Mouse (Mus musculus) CD4-positive, CD25-positive, alpha-beta regulatory T cell, adult 4 months (primary cell): ENCODE measurements around the gene Zc3hav1l. TPM values are rescaled to one million over a fixed set of nuclear protein-coding genes. Genes with fewer than 3 reads are reported as not detected.

Source experiments
- ATAC-seq: one replicate; pipeline ENCODE4 v1.8.0; 2017
- polyA plus RNA-seq, 2 experiments: library from polyadenylated mRNA; unstranded; fragments of 100-300 nt; shearing (Covaris generic); gene quantifications; one replicate each; pipeline ENCODE4 v1.2.1; 2017

Gene Zc3hav1l
- polyA plus RNA-seq, 2 experiments from 2014 or later = 0.38 to 0.55 TPM

- ATAC-seq = no peak
Measured at GRCm38 (mm10) chr6:38263393-38264159, 35.5 kb downstream of the Zc3hav1l start.

DNA sequence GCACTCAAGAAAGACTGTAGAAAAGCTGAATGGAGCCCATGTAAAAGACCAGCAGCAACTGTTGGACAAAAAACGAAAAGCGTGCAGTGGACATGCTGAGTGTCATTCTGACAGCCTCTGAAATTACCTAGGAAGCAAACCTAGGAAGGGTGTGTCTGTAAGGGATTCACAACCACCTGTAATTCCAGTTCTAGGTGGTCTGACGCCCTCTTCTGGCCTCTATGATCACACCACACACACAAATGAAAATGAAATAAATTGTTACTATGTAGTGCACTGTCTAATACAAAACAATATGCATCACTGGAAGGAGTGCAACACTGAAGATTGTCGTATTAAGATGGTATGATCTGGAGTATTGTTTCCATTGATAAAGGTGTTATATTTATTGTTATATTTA, 37.2 kb downstream of the Zc3hav1l start:
- ATAC-seq = no peak

- ATAC-seq = no peak
Measured at GRCm38 (mm10) chr6:38257506-38257905, 41.6 kb downstream of the Zc3hav1l start.

- no peak for ATAC-seq
Measured at GRCm38 (mm10) chr6:38256793-38257192, 42.3 kb downstream of the Zc3hav1l start.

- no peak for ATAC-seq
Measured at GRCm38 (mm10) chr6:38255794-38256193, 43.3 kb downstream of the Zc3hav1l start.

DNA sequence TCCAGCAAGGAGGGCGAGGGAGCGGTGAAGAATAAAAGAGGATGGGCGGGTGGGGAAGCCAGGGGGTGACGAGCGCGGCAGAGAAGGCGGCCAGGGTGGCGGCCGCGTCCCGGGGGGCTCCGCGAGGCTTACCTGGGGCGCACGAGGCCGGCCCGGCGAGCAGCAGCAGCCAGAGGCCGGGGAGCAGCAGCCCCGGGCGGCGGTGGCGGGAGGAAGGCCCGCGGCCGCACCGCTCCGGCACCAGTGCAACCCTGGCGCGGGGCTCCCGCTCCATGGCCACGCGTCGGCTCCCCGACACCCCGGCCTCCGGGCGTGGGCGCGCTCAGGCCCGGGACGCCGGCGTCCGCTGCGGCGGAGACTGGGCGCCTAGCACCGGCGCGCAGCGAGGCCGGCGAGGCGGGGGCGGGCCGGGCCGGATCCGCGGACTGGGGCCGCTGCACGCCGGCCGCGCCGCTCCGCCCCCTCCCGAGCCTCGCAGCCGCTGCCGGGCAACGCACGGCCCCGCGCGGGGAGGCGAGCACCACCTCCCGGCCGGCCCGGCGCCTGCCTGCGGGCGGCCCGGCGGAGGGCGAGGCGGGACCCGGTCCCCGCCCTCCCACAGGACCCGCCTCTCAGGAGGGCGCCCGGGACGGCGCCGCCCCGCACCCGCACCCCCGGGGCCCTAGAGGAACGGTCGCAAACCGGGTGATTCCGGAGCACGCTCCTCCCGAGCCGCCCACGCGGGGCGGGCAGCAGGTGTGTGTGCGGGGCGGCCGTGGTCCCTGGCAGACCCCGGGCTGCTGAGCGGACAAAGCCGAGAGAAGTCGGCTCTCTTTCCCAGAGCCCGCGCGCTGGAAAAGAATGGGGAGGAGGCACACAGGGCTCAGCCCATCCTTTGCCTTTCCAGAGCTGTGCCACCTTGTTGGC, 45.1 kb downstream of the Zc3hav1l start, which contains the start of gene D630045J12Rik:
Gene D630045J12Rik (minus strand): TSS at position 274 of the 906 bp plus-strand sequence.
- peak; percentile 81 for ATAC-seq

DNA sequence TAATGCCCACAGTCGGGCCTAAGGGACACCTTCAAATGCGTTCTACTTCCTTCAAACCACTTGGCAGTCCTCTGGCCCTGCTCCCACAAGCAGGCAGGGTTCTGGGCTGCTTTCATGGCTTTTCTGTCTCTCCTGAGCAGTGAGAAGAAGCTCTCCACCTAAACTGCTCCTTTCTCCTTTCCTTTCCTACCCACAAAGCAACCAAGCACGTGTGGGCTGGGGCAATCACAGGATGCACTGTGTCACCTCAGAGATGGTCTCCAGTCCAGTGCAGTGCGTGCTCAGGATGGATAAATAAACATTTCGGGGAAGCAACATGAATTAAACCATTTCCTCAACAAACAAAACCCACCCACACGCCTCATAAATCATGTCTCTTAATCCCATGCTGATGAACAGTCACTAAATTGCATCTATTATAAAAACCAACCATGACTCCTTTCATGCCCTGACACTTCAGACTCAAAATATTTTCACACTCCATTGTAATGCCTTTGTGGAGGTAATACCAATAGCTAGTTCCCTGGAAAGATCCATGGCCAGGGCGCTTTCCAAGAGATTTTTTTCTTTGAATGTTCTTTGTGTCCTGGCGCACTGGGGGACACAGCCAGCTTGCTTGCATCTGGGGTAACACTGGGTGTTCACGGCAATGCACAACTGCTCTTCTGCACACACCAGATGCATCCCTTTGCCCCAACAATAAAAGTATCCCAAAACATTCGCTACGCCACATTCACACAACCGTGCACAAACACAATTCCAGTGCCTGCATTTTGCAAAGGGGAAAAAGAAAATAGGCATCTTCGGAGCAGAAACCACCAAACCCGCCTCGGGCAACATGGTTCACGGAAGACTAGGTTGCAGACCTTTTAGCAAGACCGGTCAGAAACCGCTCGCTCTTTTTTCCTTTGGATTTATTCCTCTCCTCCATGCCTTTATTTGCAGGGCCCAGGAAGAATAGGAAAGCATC, 46.0 kb downstream of the Zc3hav1l start:
- no peak for ATAC-seq

DNA sequence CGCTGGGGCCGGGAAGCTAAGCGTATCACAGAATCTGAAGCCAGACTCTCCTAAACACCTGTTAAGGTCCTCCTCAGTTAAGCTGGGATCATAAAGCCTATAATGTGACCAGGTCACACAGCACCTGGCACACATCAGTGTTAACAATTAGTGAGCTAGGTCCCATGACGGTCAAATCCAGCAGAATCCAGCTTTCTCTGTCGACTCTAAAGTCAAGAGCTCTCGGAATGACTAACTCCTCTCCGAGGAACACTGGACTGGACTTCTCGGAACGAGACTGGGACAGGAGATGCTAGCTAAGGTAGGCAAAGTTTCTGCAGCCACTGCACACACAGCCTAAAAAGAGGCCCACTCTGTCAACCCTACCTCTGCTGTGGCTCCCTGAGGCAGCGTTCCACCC, 46.9 kb downstream of the Zc3hav1l start:
- ATAC-seq = no peak

GRCm38 (mm10) chr6:38251464-38251863, 47.6 kb downstream of the Zc3hav1l start:
- ATAC-seq = no peak

GRCm38 (mm10) chr6:38247362-38247761, 51.7 kb downstream of the Zc3hav1l start:
- no peak for ATAC-seq

DNA sequence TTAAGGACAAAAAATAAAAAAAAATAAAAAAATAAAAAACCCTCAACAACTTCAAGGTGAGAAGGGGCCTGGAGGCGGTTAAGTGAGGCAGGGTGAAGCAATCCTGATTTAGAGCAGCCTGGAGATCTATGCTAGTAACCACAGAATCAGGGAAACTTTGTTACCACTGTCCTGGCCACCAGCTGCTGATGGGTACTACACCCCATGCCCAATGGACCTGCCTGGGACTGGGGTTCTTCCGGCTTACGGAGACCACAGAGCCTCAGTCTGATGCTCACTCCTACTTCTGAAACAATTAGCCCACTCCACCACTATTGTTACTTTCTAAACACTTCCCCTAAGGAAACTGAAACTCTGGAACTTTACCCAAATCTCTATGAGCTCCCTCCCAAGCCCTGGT, 54.3 kb downstream of the Zc3hav1l start:
- no peak for ATAC-seq

- no peak for ATAC-seq
Measured at GRCm38 (mm10) chr6:38244167-38244566, 54.9 kb downstream of the Zc3hav1l start.

GRCm38 (mm10) chr6:38242833-38243232, 56.2 kb downstream of the Zc3hav1l start:
- no peak for ATAC-seq

DNA sequence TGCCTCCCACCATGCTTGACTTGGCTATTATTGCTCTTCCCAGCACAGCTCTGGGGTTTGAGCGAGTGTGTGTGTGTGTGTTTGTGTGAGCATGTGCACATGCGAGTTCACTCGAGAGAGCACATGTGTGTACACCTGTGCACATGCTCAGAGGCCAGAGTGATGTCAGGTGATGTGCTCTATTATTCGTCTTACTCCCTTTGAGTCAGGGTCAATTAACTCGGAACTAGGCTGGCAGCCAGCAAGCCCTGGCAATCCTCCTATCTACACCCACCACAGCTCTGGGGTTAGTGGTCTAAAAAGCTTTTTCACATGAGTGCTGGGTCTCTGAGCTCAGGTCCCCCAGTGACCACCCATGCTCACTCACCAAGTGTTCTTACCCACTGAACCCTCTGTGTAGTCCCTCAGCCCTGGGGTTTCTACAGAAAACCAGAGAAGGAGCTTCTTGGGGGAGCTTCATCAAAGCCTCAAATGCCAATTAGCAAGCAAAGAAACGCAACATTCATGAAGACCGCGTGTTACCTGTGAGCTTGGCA, 56.7 kb downstream of the Zc3hav1l start:
- no peak for ATAC-seq

GRCm38 (mm10) chr6:38241508-38241907, 57.6 kb downstream of the Zc3hav1l start:
- no peak for ATAC-seq

DNA sequence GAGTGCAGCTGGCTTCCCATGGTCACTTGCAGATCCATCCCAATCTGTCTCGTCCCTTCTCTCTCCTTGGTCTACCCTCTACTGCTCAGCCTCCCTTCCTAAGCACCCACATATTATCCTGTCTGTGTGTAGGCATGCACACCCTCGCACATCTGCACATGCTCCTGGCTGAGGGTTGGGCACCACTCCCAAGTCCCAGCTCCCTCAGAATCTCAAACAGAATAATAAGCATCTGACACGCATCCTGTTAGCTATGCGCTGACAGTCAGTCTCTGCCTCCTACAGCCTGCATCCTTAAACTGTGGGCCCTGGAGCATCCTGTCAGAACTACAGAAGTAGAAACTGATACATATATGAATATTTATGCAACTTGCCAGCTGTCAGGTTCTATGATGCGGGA, 58.4 kb downstream of the Zc3hav1l start:
- ATAC-seq = no peak

DNA sequence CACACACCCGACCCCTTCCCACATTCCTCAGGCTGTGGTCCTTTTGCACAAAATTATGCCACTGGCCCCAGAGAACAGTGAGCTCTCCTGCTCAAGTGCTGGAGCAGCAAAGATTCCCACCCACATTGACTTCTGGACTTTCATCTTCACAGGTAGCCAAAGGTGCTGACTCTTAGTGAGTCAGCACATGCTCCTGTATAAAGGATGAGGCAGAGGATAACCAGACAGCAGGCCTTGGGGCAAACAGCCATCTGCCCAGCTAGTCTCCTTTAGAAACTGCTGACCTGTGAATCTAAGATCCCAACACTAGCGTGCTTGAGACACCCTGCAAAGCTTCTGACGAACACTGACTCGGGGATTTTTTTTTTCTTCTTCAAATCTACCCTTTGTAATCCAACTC, 60.7 kb downstream of the Zc3hav1l start:
- ATAC-seq = no peak

Other genes starting within 250 kb of the Zc3hav1l start
- gene Tmem213, start 190.0 kb downstream of the Zc3hav1l start, polyA plus RNA-seq = not detected
- not detected for gene Atp6v0a4, start 174.7 kb downstream of the Zc3hav1l start, polyA plus RNA-seq
- gene D630045J12Rik, start 45.2 kb downstream of the Zc3hav1l start, polyA plus RNA-seq = under 1 TPM in 1 of 2 experiments, not detected in 1; 0.08 TPM
- gene Zc3hav1, start 55.3 kb upstream of the Zc3hav1l start, polyA plus RNA-seq = 100 to 1,000 TPM; 189 to 215 TPM
- not detected for gene Ttc26, start 82.2 kb upstream of the Zc3hav1l start, polyA plus RNA-seq
- gene Ubn2, start 134.7 kb upstream of the Zc3hav1l start, polyA plus RNA-seq = 10 to 100 TPM; 26.7 to 30.2 TPM
- 10 to 100 TPM; 56.6 to 59.6 TPM for gene Fmc1, start 234.2 kb upstream of the Zc3hav1l start, polyA plus RNA-seq